Mouse (Mus musculus) neutrophil, adult 59 days (primary cell): ENCODE results near the gene Lama2. TPM values are rescaled to one million over a fixed set of nuclear protein-coding genes. Genes with fewer than 3 reads are reported as not detected.

Experiments
- total RNA-seq, 2 experiments: library from RNA; stranded (reverse); gene quantifications; 1 replicate in 1 of 2; 2 replicates in 1 of 2; pipeline ENCODE4 v1.2.4; 2023

Gene Lama2
- total RNA-seq, result not detected

DNA sequence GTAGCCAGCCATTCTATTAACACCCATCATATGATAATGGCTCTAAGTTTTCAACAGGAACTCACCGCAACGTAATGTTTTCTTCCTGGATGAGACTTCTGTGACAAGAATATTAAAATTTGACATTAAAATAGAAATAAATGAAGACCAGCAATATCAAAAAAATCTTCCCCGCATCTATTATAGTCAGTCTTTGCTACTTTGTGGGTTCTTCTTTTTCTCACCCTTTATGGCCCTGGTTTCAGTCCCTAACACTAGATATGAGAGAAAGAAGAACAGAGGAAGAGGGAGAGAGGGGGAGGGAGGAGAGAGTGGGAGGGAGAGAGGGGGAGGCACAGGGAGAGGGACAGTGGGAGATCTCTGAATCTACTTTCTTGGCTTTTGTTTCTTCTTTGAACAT, at the start of gene Lama2:
Gene Lama2 (minus strand): TSS at position 101 of the 400 bp plus-strand sequence.

